Mouse (Mus musculus): ENCODE measurements around the gene Fibcd1. TPM values are rescaled to one million over a fixed set of nuclear protein-coding genes. Genes with fewer than 3 reads are reported as not detected.
A peak's percentile ranks its signal among the peaks of the same experiment; 100 is the strongest.

The Fibcd1 gene
- total and polyA plus RNA-seq, 2 experiments from 2014 or later: not detected

- Histone ChIP-seq H3K27ac (ENCODE audit: low read depth) (no peak overlapping the region), H3K36me3 (replicated peaks; ENCODE audit: control insufficient read depth, insufficient read depth, low read length) (no peaks in the 10 kb centered on the region), H3K27me3 (ENCODE audit: control insufficient read depth, insufficient read depth, low read length) (peaks cover 71% of the 10 kb centered on the region), H3K4me2 (ENCODE audit: low read depth, low read length) (peak overlapping the region; percentile 97), H3K9me3 (replicated peaks; ENCODE audit: control insufficient read depth, low read length) (no peaks in the 10 kb centered on the region), H3K4me3 (ENCODE audit: low read depth, low read length) (peak overlapping the region; percentile 59), H3K9ac (replicated peaks; ENCODE audit: low read depth, low read length) (0 out of 2 replicates have a peak overlapping the region, but pooled peaks have one; percentile 14), H3K4me1 (ENCODE audit: control insufficient read depth, insufficient read depth) (peaks cover 10% of the 10 kb centered on the region)
- DNase-seq (ENCODE audit: low spot score): no peak
- no peak for TF ChIP-seq EP300 (IDR thresholded peaks at IDR 0.05; ENCODE audit: low read depth)
- no peak for TF ChIP-seq CTCF (IDR thresholded peaks at IDR 0.05; ENCODE audit: low read depth)
- WGBS: 3% methylated on average over 23 of the region's 26 CpGs
- no peak for ATAC-seq (ENCODE audit: insufficient read depth, low read depth)
Observed at GRCm38 (mm10) chr2:31845512-31845895, 301 bp downstream of the Fibcd1 start.

GRCm38 (mm10) chr2:31844729-31845136 is 1.1 kb downstream of the Fibcd1 start:
- H3K4me2 ChIP-seq (ENCODE audit: low read depth, low read length): no peak overlapping the region

GRCm38 (mm10) chr2:31838868-31839267 is 6.9 kb downstream of the Fibcd1 start:
- no peaks in the 10 kb centered on the region for H3K9me3 ChIP-seq (replicated peaks; ENCODE audit: control insufficient read depth, low read length)
- TF ChIP-seq EP300 (IDR thresholded peaks at IDR 0.05; ENCODE audit: low read depth): no peak
- no peak for TF ChIP-seq CTCF (IDR thresholded peaks at IDR 0.05; ENCODE audit: low read depth)
- no peak overlapping the region for H3K4me2 ChIP-seq (ENCODE audit: low read depth, low read length)
- H3K9ac ChIP-seq (replicated peaks; ENCODE audit: low read depth, low read length): no peak overlapping the region
- H3K4me3 ChIP-seq (ENCODE audit: low read depth, low read length): no peak overlapping the region
- no peaks in the 10 kb centered on the region for H3K36me3 ChIP-seq (replicated peaks; ENCODE audit: control insufficient read depth, insufficient read depth, low read length)
- H3K27me3 ChIP-seq (ENCODE audit: control insufficient read depth, insufficient read depth, low read length): peaks cover 46% of the 10 kb centered on the region
- no peak for ATAC-seq (ENCODE audit: insufficient read depth, low read depth)
- WGBS: 62% methylated on average over 1 of the region's 1 CpGs
- DNase-seq (ENCODE audit: low spot score): no peak
- H3K4me1 ChIP-seq (ENCODE audit: control insufficient read depth, insufficient read depth): no peaks in the 10 kb centered on the region
- no peak overlapping the region for H3K27ac ChIP-seq (ENCODE audit: low read depth)

More at GRCm38 (mm10) chr2:31844729-31845136, 1.1 kb downstream of the Fibcd1 start:
- no peak overlapping the region for H3K27ac ChIP-seq (ENCODE audit: low read depth)
- H3K4me1 ChIP-seq (ENCODE audit: control insufficient read depth, insufficient read depth): peaks cover 10% of the 10 kb centered on the region
- DNase-seq (ENCODE audit: low spot score) (no peak), ATAC-seq (ENCODE audit: insufficient read depth, low read depth) (no peak)
- H3K9me3 ChIP-seq (replicated peaks; ENCODE audit: control insufficient read depth, low read length): no peaks in the 10 kb centered on the region
- TF ChIP-seq CTCF (IDR thresholded peaks at IDR 0.05; ENCODE audit: low read depth) (no peak), EP300 (IDR thresholded peaks at IDR 0.05; ENCODE audit: low read depth) (no peak)
- H3K36me3 ChIP-seq (replicated peaks; ENCODE audit: control insufficient read depth, insufficient read depth, low read length): no peaks in the 10 kb centered on the region
- peaks cover 79% of the 10 kb centered on the region for H3K27me3 ChIP-seq (ENCODE audit: control insufficient read depth, insufficient read depth, low read length)
- no peak overlapping the region for H3K4me3 ChIP-seq (ENCODE audit: low read depth, low read length)
- no peak overlapping the region for H3K9ac ChIP-seq (replicated peaks; ENCODE audit: low read depth, low read length)
- WGBS: 8% methylated on average over 10 of the region's 10 CpGs

- H3K4me2 ChIP-seq (ENCODE audit: low read depth, low read length): no peak overlapping the region
- no peak overlapping the region for H3K27ac ChIP-seq (ENCODE audit: low read depth)
- H3K36me3 ChIP-seq (replicated peaks; ENCODE audit: control insufficient read depth, insufficient read depth, low read length): no peaks in the 10 kb centered on the region
- TF ChIP-seq CTCF (IDR thresholded peaks at IDR 0.05; ENCODE audit: low read depth): no peak
- no peak for TF ChIP-seq EP300 (IDR thresholded peaks at IDR 0.05; ENCODE audit: low read depth)
- H3K4me3 ChIP-seq (ENCODE audit: low read depth, low read length): no peak overlapping the region
- no peaks in the 10 kb centered on the region for H3K4me1 ChIP-seq (ENCODE audit: control insufficient read depth, insufficient read depth)
- WGBS: 26% methylated on average over 6 of the region's 6 CpGs
- peaks cover 43% of the 10 kb centered on the region for H3K27me3 ChIP-seq (ENCODE audit: control insufficient read depth, insufficient read depth, low read length)
- no peak overlapping the region for H3K9ac ChIP-seq (replicated peaks; ENCODE audit: low read depth, low read length)
- H3K9me3 ChIP-seq (replicated peaks; ENCODE audit: control insufficient read depth, low read length): no peaks in the 10 kb centered on the region
- DNase-seq (ENCODE audit: low spot score) (no peak), ATAC-seq (ENCODE audit: insufficient read depth, low read depth) (no peak)
Observed at GRCm38 (mm10) chr2:31836985-31837384, 8.8 kb downstream of the Fibcd1 start.

GRCm38 (mm10) chr2:31836091-31836490 is 9.7 kb downstream of the Fibcd1 start:
- 73% methylated on average over 10 of the region's 10 CpGs for WGBS

DNA sequence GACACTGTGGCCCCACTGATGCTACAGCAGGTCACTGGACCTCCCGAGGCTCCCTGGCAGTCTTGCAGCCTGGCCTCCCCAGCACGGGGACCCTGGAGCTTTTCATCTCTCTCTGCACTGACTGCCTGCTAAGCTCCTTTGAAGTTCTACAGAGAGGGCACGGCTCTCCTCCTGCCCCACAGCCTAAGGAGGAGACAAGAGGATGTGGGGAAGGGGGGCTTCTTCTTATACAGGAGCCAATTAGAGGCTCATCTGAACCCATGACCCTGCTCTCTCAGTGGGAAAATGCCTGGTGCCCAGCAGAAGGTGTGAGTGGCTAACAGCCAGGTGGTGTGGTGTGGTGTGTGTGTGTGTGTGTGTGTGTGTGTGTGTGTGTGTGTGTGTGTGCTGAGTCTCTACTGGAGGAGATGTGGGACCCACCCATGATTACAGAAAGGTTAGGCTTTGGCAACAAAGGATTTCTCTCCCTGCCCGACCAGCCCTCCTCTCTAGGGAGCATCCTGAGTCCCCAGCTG is 17.4 kb downstream of the Fibcd1 start:
- TF ChIP-seq CTCF (IDR thresholded peaks at IDR 0.05; ENCODE audit: low read depth) (no peak), EP300 (IDR thresholded peaks at IDR 0.05; ENCODE audit: low read depth) (no peak)
- peaks cover 27% of the 10 kb centered on the region; the same call in 1 of the 2 replicates for H3K27me3 ChIP-seq (ENCODE audit: control insufficient read depth, insufficient read depth, low read length)
- H3K4me1 ChIP-seq (ENCODE audit: control insufficient read depth, insufficient read depth): peaks cover 4% of the 10 kb centered on the region; the same call in 1 of the 2 replicates
- DNase-seq (ENCODE audit: low spot score) (no peak), ATAC-seq (ENCODE audit: insufficient read depth, low read depth) (no peak)
- no peaks in the 10 kb centered on the region for H3K36me3 ChIP-seq (replicated peaks; ENCODE audit: control insufficient read depth, insufficient read depth, low read length)
- H3K4me2 ChIP-seq (ENCODE audit: low read depth, low read length): no peak overlapping the region
- no peak overlapping the region for H3K4me3 ChIP-seq (ENCODE audit: low read depth, low read length)
- no peaks in the 10 kb centered on the region for H3K9me3 ChIP-seq (replicated peaks; ENCODE audit: control insufficient read depth, low read length)
- H3K9ac ChIP-seq (replicated peaks; ENCODE audit: low read depth, low read length): no peak overlapping the region
- H3K27ac ChIP-seq (ENCODE audit: low read depth): no peak overlapping the region
- 23% methylated on average over 4 of the region's 4 CpGs for WGBS

More at GRCm38 (mm10) chr2:31836091-31836490, 9.7 kb downstream of the Fibcd1 start:
- Histone ChIP-seq H3K9me3 (replicated peaks; ENCODE audit: control insufficient read depth, low read length) (no peaks in the 10 kb centered on the region), H3K9ac (replicated peaks; ENCODE audit: low read depth, low read length) (no peak overlapping the region), H3K4me3 (ENCODE audit: low read depth, low read length) (no peak overlapping the region), H3K27ac (ENCODE audit: low read depth) (no peak overlapping the region), H3K27me3 (ENCODE audit: control insufficient read depth, insufficient read depth, low read length) (peaks cover 39% of the 10 kb centered on the region), H3K4me1 (ENCODE audit: control insufficient read depth, insufficient read depth) (no peaks in the 10 kb centered on the region), H3K4me2 (ENCODE audit: low read depth, low read length) (no peak overlapping the region), H3K36me3 (replicated peaks; ENCODE audit: control insufficient read depth, insufficient read depth, low read length) (no peaks in the 10 kb centered on the region)
- ATAC-seq (ENCODE audit: insufficient read depth, low read depth): no peak
- no peak for DNase-seq (ENCODE audit: low spot score)
- no peak for TF ChIP-seq EP300 (IDR thresholded peaks at IDR 0.05; ENCODE audit: low read depth)
- TF ChIP-seq CTCF (IDR thresholded peaks at IDR 0.05; ENCODE audit: low read depth): no peak
